Mouse (Mus musculus) liver, postnatal 0 days (tissue): ENCODE measurements around the gene Vgll3. TPM values are rescaled to one million over a fixed set of nuclear protein-coding genes. Genes with fewer than 3 reads are reported as not detected.

Experiments
- ATAC-seq: fragments of 200-750 bp; cut with Nextera tagmentation; 2 replicates; pipeline ENCODE4 v1.8.0; 2017; ENCODE audit warnings: mild to moderate bottlenecking, moderate library complexity
- DNase-seq: peaks from one replicate; pipeline ENCODE4 v3.0.0-alpha.2; 2016
- H3K27ac ChIP-seq: fragments of 300-500 bp; sonication (generic); 2 replicates; pipeline ENCODE4 v1.5.1; 2014; ENCODE audit warnings: antibody characterized with exemption, moderate library complexity, mild to moderate bottlenecking, low read depth
- H3K27me3 ChIP-seq: fragments of 300-500 bp; sonication (generic); 2 replicates; pipeline ENCODE4 v1.6.1; 2014; ENCODE audit warnings: low read length, control low read depth, mixed read lengths; ENCODE audit not compliant: insufficient read depth
- H3K36me3 ChIP-seq: fragments of 300-500 bp; sonication (generic); replicated peaks from 2 replicates; pipeline ENCODE4 v1.6.1; 2014; ENCODE audit warnings: mild to moderate bottlenecking, control low read depth, low read length, moderate library complexity, mixed read lengths; ENCODE audit not compliant: insufficient read depth
- H3K4me1 ChIP-seq: fragments of 300-500 bp; sonication (generic); 2 replicates; pipeline ENCODE4 v1.6.1; 2014; ENCODE audit warnings: antibody characterized with exemption, mild to moderate bottlenecking, control low read depth; ENCODE audit not compliant: insufficient read depth
- H3K4me2 ChIP-seq: fragments of 300-500 bp; sonication (generic); 2 replicates; pipeline ENCODE4 v1.6.1; 2014; ENCODE audit warnings: low read depth, mild to moderate bottlenecking, low read length, moderate library complexity, mixed read lengths
- H3K4me3 ChIP-seq: fragments of 300-500 bp; sonication (generic); 2 replicates; pipeline ENCODE4 v1.5.1; 2014; ENCODE audit warnings: low read depth, low read length
- H3K9ac ChIP-seq: fragments of 300-500 bp; sonication (generic); replicated peaks from 2 replicates; pipeline ENCODE4 v1.6.1; 2014; ENCODE audit warnings: mild to moderate bottlenecking, moderate library complexity
- H3K9me3 ChIP-seq: fragments of 300-500 bp; sonication (generic); 2 replicates; pipeline ENCODE4 v1.6.1; 2016; ENCODE audit warnings: mild to moderate bottlenecking, control low read depth, low read length, mixed read lengths
- CTCF ChIP-seq: sonication (generic); IDR thresholded peaks from 2 replicates; pipeline ENCODE4 v1.5.1; 2016; ENCODE audit warnings: antibody characterized with exemption, low read depth
- EP300 ChIP-seq: IDR thresholded peaks from 2 replicates; pipeline ENCODE4 v1.6.1; 2016; ENCODE audit warnings: antibody characterized with exemption, low read depth, mild to moderate bottlenecking
- WGBS: fragments of 180-500 bp; shearing (Covaris S2); extraction: QIAGEN DNeasy Blood & Tissue Kit; methylation state at CpG from one replicate; pipeline ENCODE4 v1.1.7; 2014; ENCODE audit not compliant: insufficient replicate concordance; 5-methylcytosine and 5-hydroxymethylcytosine counted together
- polyA plus RNA-seq: library from polyadenylated mRNA; unstranded; fragments of >200 nt; fragmentation: Nextera tagmentation; extraction: Ambion mirVana; gene quantifications from 2 replicates; pipeline ENCODE4 v1.2.1, GENCODE M21; 2015

Gene Vgll3
- polyA plus RNA-seq, 1 experiment from 2014 or later: 0.04 TPM

- no peak for ATAC-seq
- 69% methylated on average over 2 of the region's 2 CpGs for WGBS
Measured at GRCm38 (mm10) chr16:65868933-65869332, 53.9 kb downstream of the Vgll3 start.

GRCm38 (mm10) chr16:65888940-65889339, 73.9 kb downstream of the Vgll3 start:
- no peak for DNase-seq
- ATAC-seq: no peak
- Histone ChIP-seq H3K4me3 (no peak overlapping the region), H3K9me3 (no peaks in the 10 kb centered on the region), H3K4me1 (no peaks in the 10 kb centered on the region), H3K9ac (no peak overlapping the region), H3K4me2 (no peak overlapping the region), H3K27me3 (no peaks in the 10 kb centered on the region), H3K36me3 (no peaks in the 10 kb centered on the region), H3K27ac (no peak overlapping the region)
- TF ChIP-seq EP300 (no peak), CTCF (no peak)
- WGBS: 75% methylated on average over 4 of the region's 4 CpGs

More at GRCm38 (mm10) chr16:65868933-65869332, 53.9 kb downstream of the Vgll3 start:
- Histone ChIP-seq H3K4me3 (no peak overlapping the region), H3K9me3 (no peaks in the 10 kb centered on the region), H3K4me2 (no peak overlapping the region), H3K4me1 (no peaks in the 10 kb centered on the region), H3K9ac (no peak overlapping the region), H3K36me3 (no peaks in the 10 kb centered on the region), H3K27me3 (no peaks in the 10 kb centered on the region), H3K27ac (no peak overlapping the region)
- TF ChIP-seq CTCF (no peak), EP300 (no peak)
- DNase-seq: no peak
